Mouse (Mus musculus) spleen, embryonic (tissue): ENCODE measurements around the gene Tmem177.

ENCODE experiments used
- CTCF ChIA-PET: fragments of 350-600 bp; sonication (Branson Sonifier 250); formaldehyde crosslinking; loops from one replicate; lab custom pipeline; 2022; lab: Charles Lee

The Tmem177 gene

GRCm38 (mm10) chr1:119891149-119891548, 21.9 kb downstream of the Tmem177 start:
- CTCF ChIA-PET = no interaction called here

GRCm38 (mm10) chr1:119889347-119889746, 23.7 kb downstream of the Tmem177 start:
- CTCF ChIA-PET = no interaction called here

GRCm38 (mm10) chr1:119886320-119886719, 26.7 kb downstream of the Tmem177 start:
- CTCF ChIA-PET = no interaction called here

GRCm38 (mm10) chr1:119884272-119884671, 28.7 kb downstream of the Tmem177 start:
- CTCF ChIA-PET = no interaction called here

GRCm38 (mm10) chr1:119878909-119879308, 34.1 kb downstream of the Tmem177 start:
- CTCF ChIA-PET = interaction anchor here (0.6 kb wide), 1 partner anchor 243 kb away, joined by 4 read pairs; no protein-coding TSS in a partner anchor

GRCm38 (mm10) chr1:119877469-119877868, 35.5 kb downstream of the Tmem177 start:
- CTCF ChIA-PET = no interaction called here

- CTCF ChIA-PET = no interaction called here
These were observed 44.4 kb downstream of the Tmem177 start for GRCm38 (mm10) chr1:119868395-119869161.

GRCm38 (mm10) chr1:119867300-119867699, 45.7 kb downstream of the Tmem177 start:
- CTCF ChIA-PET = no interaction called here

GRCm38 (mm10) chr1:119865311-119865710, 47.7 kb downstream of the Tmem177 start:
- CTCF ChIA-PET = interaction anchor here (1.4 kb wide), 1 partner anchor 46 kb away, joined by 4 read pairs; no protein-coding TSS in a partner anchor

- CTCF ChIA-PET = interaction anchor here (1.4 kb wide), 1 partner anchor 45 kb away, joined by 4 read pairs; no protein-coding TSS in a partner anchor
These were observed 49.3 kb downstream of the Tmem177 start for GRCm38 (mm10) chr1:119863507-119864296.

- CTCF ChIA-PET = no interaction called here
These were observed 53.4 kb downstream of the Tmem177 start for GRCm38 (mm10) chr1:119859566-119859965.
